Mouse (Mus musculus) testis, adult 2 months (tissue): ENCODE data around the gene 1700102P08Rik. TPM values are rescaled to one million over a fixed set of nuclear protein-coding genes. Genes with fewer than 3 reads are reported as not detected.

ENCODE experiments used
- H3K27ac ChIP-seq: fragments of 200-500 bp; 2 replicates; pipeline ENCODE4 v1.5.1; 2012; ENCODE audit warnings: low read depth, low read length; ENCODE audit not compliant: control insufficient read depth, insufficient read depth
- H3K27me3 ChIP-seq: fragments of 200-500 bp; 2 replicates; pipeline ENCODE4 v1.6.1; 2012; ENCODE audit warnings: mild to moderate bottlenecking, low read length, moderate library complexity; ENCODE audit not compliant: control insufficient read depth, insufficient read depth
- H3K36me3 ChIP-seq: fragments of 200-500 bp; 2 replicates; pipeline ENCODE4 v1.6.1; 2012; ENCODE audit warnings: mild to moderate bottlenecking, low read length; ENCODE audit not compliant: control insufficient read depth, insufficient read depth
- H3K4me1 ChIP-seq: fragments of 200-500 bp; 2 replicates; pipeline ENCODE4 v1.6.1; 2012; ENCODE audit warnings: low read length; ENCODE audit not compliant: control insufficient read depth, insufficient read depth
- H3K4me3 ChIP-seq: fragments of 200-500 bp; 2 replicates; pipeline ENCODE4 v1.5.1; 2012; ENCODE audit warnings: low read depth, mild to moderate bottlenecking, low read length, moderate library complexity, mixed read lengths; ENCODE audit not compliant: control insufficient read depth
- CTCF ChIP-seq: fragments of 200-500 bp; IDR thresholded peaks from 2 replicates; pipeline ENCODE4 v1.5.1; 2012; ENCODE audit warnings: low read depth, mild to moderate bottlenecking, inconsistent platforms, low read length, moderate library complexity; ENCODE audit not compliant: control insufficient read depth, insufficient read depth, insufficient replicate concordance
- POLR2A ChIP-seq: fragments of 200-500 bp; IDR thresholded peaks from 2 replicates; pipeline ENCODE4 v1.6.1; 2012; ENCODE audit warnings: low read depth, mild to moderate bottlenecking, inconsistent platforms, low read length, moderate library complexity; ENCODE audit not compliant: control insufficient read depth
- polyA plus RNA-seq: library from polyadenylated mRNA; depleted of rRNA; stranded (reverse); fragments of >200 nt; gene quantifications from 2 replicates; pipeline ENCODE4 v1.2.3, GENCODE M21; 2012; rRNA removed

1700102P08Rik gene
- 72.2 and 91.0 TPM in 2 replicates for polyA plus RNA-seq

DNA sequence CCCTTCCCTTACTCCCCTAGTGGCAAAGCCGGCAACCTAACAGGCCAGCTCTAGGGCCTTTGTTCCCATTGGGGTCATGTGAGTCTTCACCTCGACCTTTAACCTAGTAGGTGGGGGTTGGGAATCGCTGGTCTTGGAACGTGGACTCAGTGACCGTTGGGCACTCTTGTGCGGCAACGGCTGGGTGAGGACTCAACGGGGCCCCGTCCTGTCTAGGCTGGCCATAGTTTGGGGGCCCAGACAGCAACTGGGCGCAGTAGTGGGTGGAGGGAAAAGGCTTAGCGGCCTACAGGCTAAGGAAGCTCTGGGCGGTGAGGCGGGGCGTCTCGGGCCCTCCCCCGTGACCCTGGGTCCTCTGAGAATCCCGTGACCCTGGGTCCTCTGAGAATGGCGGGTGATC, at the start of gene 1700102P08Rik:
Gene 1700102P08Rik (plus strand): TSS at position 130 of the 400 bp plus-strand sequence.
- Histone ChIP-seq H3K4me1 (peaks cover 13% of the 10 kb centered on the region), H3K27ac (peak within 1 kb of the TSS; percentile 98), H3K4me3 (peak within 1 kb of the TSS; percentile 88), H3K27me3 (no peaks in the 10 kb centered on the region), H3K36me3 (peaks cover 9% of the 10 kb centered on the region)
- TF ChIP-seq CTCF: no peak
- TF ChIP-seq POLR2A: peak; percentile 96

DNA sequence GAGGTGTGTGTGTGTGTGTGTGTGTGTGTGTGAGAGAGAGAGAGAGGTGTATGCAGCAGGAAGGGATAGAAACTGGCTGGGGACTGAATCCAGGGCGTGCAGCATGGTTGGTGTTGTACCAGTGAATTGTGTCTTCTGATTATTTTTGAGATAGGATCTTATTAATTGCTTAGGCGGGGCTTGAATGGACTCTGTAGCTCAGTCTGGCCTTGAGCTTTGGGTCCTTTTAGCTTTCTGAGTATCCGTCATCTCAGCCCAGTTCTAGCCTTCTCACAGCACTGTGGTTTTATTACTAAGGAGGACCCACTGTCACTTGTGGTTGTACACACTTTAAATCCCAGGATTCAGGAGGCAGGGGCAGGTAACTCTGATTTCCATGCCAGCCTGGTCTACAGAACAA, 49.3 kb upstream of the 1700102P08Rik start:
- no peaks in the 10 kb centered on the region for H3K36me3 ChIP-seq
- no peaks in the 10 kb centered on the region for H3K27me3 ChIP-seq
- H3K4me3 ChIP-seq: no peak overlapping the region
- TF ChIP-seq POLR2A (no peak), CTCF (no peak)
- H3K27ac ChIP-seq: peak overlapping the region; percentile 67
- H3K4me1 ChIP-seq: peaks cover 15% of the 10 kb centered on the region

DNA sequence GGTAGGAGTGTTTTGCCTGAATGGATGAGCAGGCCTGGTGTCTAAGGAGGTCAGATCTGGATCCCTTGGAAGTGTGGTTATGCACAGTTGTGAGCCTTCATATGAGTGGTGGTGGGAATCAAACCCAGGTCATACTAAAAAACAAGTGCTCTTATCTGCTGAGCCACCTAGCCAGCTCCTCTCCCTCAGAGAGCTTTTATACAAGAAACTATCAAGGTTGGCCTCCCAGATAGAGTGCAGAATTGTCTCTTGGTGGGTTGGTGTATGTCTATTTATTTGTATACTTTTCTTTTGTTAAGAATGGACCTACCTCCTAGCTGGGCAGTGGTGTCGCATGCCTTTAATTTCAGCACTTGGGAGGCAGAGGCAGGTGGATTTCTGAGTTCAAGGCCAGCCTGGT, 48.8 kb upstream of the 1700102P08Rik start:
- Histone ChIP-seq H3K27me3 (no peaks in the 10 kb centered on the region), H3K4me3 (no peak overlapping the region)
- TF ChIP-seq CTCF: no peak
- TF ChIP-seq POLR2A: no peak

DNA sequence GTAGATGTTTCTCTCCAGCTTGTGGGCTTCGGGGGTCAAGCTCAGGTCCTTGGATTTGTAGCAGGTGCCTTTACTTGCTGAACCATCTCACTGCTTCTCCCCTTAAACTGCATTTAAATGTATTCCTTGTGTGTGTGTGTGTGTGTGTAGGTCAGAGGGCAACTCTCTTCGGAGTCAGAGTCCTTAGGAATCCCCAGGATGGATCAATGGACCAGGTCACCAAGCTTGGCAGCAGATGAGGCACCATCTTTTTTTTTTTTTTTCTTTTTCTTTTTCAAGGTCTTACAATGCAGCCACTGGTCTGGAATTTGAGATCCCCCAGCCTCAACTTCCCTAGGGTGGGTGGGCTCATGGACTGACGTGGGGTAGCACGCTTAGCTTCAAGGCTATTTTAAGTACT, 48.1 kb upstream of the 1700102P08Rik start:
- H3K27ac ChIP-seq: no peak overlapping the region
- TF ChIP-seq POLR2A: no peak
- no peak for TF ChIP-seq CTCF
- H3K4me3 ChIP-seq: no peak overlapping the region
- no peaks in the 10 kb centered on the region for H3K27me3 ChIP-seq
- no peaks in the 10 kb centered on the region for H3K36me3 ChIP-seq
- peaks cover 15% of the 10 kb centered on the region for H3K4me1 ChIP-seq

More for the DNA sequence above, 48.8 kb upstream of the 1700102P08Rik start:
- Histone ChIP-seq H3K4me1 (peaks cover 15% of the 10 kb centered on the region), H3K27ac (no peak overlapping the region), H3K36me3 (no peaks in the 10 kb centered on the region)

DNA sequence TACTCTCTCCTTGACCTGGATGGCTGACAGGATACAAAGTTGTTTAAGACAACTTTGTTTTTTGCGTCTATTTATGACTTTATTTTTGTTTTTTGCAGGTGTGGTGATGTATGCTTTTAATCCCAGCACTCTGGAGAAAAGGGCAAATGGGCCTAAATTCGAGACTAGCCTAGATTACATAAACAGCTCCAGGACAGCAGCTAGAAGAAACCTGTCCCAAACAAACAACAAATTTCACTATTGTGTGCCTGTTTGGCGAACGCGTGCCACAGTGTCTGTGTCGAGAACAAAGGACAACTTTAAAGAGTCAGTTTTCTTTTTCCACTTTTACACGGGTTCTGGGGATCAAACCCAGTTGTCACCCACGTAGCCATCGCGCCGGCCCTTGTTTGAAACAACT, 45.6 kb upstream of the 1700102P08Rik start:
- H3K4me3 ChIP-seq: peak overlapping the region; percentile 80

DNA sequence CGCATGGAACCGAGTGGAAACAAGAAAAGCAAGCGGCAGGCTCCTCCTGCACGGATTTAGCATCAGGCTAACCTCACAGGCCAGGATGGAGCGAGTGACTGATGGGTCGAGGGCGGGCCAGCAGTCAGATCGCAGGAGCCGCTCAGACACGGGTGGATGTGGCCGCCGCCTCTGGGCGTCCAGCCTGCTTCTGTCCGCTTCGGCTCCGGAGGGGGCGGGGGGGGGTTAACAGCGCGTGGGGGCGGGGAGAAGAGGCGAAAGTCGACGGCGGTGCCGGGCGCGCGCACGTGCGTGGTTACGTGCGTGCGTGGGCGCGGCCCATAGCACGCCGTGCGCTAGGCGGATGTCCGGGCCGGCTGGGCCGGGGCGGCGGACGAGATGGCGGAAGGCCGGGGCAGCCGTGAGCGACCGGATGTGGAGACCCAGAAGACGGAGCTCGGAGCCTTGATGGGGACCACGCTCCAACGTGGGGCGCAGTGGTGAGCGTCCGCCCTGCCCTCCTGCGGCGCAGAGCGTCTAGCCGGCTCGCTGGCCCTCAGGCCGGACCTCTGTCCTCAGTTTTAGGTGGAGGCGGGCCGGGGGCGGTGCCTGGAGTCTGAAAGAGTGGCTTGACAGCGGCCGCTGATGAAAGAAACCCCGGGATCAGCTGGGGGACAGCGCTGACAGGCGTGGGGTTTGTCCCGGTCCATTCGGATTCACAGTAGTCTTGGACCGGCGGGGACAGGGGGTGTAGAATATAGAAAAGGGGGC, 44.9 kb upstream of the 1700102P08Rik start, which contains the start of gene Usp4:
Gene Usp4 (plus strand): TSS at position 314 of the 750 bp plus-strand sequence.
- peak within 1 kb of the TSS; percentile 97 for H3K4me3 ChIP-seq
- H3K4me1 ChIP-seq: peaks cover 9% of the 10 kb centered on the region
- TF ChIP-seq POLR2A: peak; percentile 87
- TF ChIP-seq CTCF: no peak
- H3K27ac ChIP-seq: peak within 1 kb of the TSS; percentile 84
- H3K27me3 ChIP-seq: no peaks in the 10 kb centered on the region
- H3K36me3 ChIP-seq: peaks cover 2% of the 10 kb centered on the region; the same call in 1 of the 2 replicates

More for the DNA sequence above, 45.6 kb upstream of the 1700102P08Rik start:
- Histone ChIP-seq H3K27me3 (no peaks in the 10 kb centered on the region), H3K36me3 (peaks cover 2% of the 10 kb centered on the region; the same call in 1 of the 2 replicates), H3K4me1 (peaks cover 9% of the 10 kb centered on the region), H3K27ac (peak overlapping the region; percentile 73)
- TF ChIP-seq POLR2A (no peak), CTCF (no peak)

DNA sequence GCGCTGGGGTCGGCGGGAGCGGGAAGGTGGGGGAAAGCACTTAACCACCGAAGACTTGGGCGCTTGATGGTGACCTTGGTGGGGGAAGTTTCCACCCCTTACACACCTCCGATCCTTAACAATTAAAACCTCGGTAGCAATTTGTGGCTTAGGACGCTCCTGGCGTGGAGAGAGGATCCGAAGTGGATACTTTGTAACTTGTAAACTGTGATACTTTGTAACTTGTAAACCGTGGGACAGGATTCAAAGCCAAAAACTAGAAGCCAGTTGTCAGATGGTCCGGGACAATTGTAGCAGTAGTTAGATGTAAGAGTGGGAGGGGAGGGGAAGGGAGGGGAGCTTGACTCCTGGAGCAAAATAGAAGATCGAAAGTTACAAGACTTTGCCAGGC, 44.3 kb upstream of the 1700102P08Rik start:
- no peak overlapping the region; the same call in 1 of the 2 replicates for H3K27ac ChIP-seq
- no peaks in the 10 kb centered on the region for H3K27me3 ChIP-seq
- peak overlapping the region; percentile 97 for H3K4me3 ChIP-seq
- H3K4me1 ChIP-seq: peaks cover 9% of the 10 kb centered on the region
- TF ChIP-seq POLR2A: no peak
- no peak for TF ChIP-seq CTCF
- H3K36me3 ChIP-seq: peaks cover 2% of the 10 kb centered on the region; the same call in 1 of the 2 replicates

DNA sequence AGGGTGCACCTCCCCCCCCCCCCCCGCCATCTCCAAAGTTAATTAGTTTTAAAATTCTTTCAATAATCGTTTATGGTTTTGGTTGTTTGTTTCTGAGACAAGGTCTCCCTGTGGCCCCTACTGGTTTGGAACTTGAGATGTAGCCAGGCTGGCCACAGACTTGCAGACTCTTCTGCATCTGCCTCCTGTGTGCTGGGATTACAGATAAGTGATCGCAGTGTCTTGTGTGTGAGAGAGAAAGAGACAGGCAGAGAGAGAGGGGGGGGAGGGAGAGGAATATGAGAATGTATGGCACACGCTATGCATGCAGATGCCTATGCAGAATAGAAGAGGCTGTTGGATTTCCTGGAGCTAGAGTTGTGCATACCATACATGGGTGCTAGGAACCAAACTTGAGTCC, 42.9 kb upstream of the 1700102P08Rik start:
- Histone ChIP-seq H3K27me3 (no peaks in the 10 kb centered on the region), H3K4me1 (peaks cover 9% of the 10 kb centered on the region), H3K27ac (no peak overlapping the region), H3K36me3 (peaks cover 2% of the 10 kb centered on the region; the same call in 1 of the 2 replicates), H3K4me3 (no peak overlapping the region)
- no peak for TF ChIP-seq CTCF
- TF ChIP-seq POLR2A: no peak
